16 mouse cellular contexts compared by ENCODE assay signal in the genomic region with DNA sequence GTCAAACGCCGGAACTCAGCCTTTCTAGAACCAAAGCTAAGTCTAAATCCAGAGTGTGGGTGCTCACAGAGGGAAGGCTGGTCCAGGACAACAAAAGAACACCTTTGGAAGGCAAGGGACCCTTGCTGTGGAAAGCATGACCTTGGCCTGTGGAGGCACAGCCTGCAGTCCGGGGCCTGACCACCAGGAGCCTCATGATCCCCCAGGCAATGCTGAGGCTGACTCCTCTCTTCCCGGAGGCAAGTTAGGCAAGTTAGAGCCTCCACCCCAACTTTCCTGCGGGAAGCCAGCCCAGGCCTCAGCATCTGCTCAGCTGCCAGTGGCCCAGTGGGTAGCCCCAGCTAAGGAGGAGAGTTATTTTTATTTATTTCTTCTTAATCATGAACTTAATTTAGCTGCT. TPM values are rescaled to one million over a fixed set of nuclear protein-coding genes. Genes with fewer than 3 reads are reported as not detected.
"Had no signal": no experiment of that assay in that cellular context is flagged by ENCODE, and none has a peak within 500 bp of the region (broad histone marks: within the 10 kb centered on the region; RNA-seq: fewer than 3 reads in every experiment).

No protein-coding gene starts in this region.

- H3K4me1 ChIP-seq: liver, embryonic 12.5 days; neural tube, embryonic 13.5 days had no signal

- H3K4me2 ChIP-seq: liver, embryonic 12.5 days; midbrain, embryonic 12.5 days; neural tube, embryonic 13.5 days had no signal

- H3K9me3 ChIP-seq: limb, embryonic 10.5 days; liver, embryonic 12.5 days; midbrain, embryonic 12.5 days; neural tube, embryonic 13.5 days had no signal

- H3K36me3 ChIP-seq: limb, embryonic 10.5 days; liver, embryonic 12.5 days; midbrain, embryonic 12.5 days; neural tube, embryonic 13.5 days had no signal

- H3K4me3 ChIP-seq: left cerebral cortex, adult 2 months; limb, embryonic 10.5 days; liver, embryonic 12.5 days; midbrain, embryonic 12.5 days; neural tube, embryonic 13.5 days had no signal

- DNase-seq: kidney, adult 8-10 months; kidney, postnatal 14 days; liver, postnatal 0 days; retina, postnatal 1 day; thymus, postnatal 14 days had no signal

- H3K27ac ChIP-seq: left cerebral cortex, adult 2 months; limb, embryonic 10.5 days; liver, embryonic 12.5 days; macrophage; midbrain, embryonic 12.5 days; neural tube, embryonic 13.5 days had no signal

- ATAC-seq: intestine, postnatal 0 days; liver, embryonic 12.5 days; liver, postnatal 0 days; midbrain, embryonic 16.5 days had no signal

- H3K9ac ChIP-seq: liver, embryonic 12.5 days; liver, postnatal 0 days; midbrain, embryonic 12.5 days; neural tube, embryonic 13.5 days had no signal

RNA-seq across cellular contexts. Expression of a gene that starts 42.3 kb away (rescaled TPM):
- total RNA-seq: layer of hippocampus, postnatal 25 days; left cerebral cortex, adult 2 months; left cerebral cortex, postnatal 14 days; megakaryocyte-erythroid progenitor cell, adult 5-6 weeks had no signal
- polyA plus RNA-seq: midbrain, embryonic 16.5 days; neural tube, embryonic 13.5 days had no signal
